Mouse (Mus musculus) liver, postnatal 0 days (tissue): Measurements from ENCODE around the gene Phactr2. TPM values are rescaled to one million over a fixed set of nuclear protein-coding genes. Genes with fewer than 3 reads are reported as not detected.

Experiments
- ATAC-seq: fragments of 200-750 bp; cut with Nextera tagmentation; 2 replicates; pipeline ENCODE4 v1.8.0; 2017; ENCODE audit warnings: mild to moderate bottlenecking, moderate library complexity
- DNase-seq: peaks from one replicate; pipeline ENCODE4 v3.0.0-alpha.2; 2016
- H3K27ac ChIP-seq: fragments of 300-500 bp; sonication (generic); 2 replicates; pipeline ENCODE4 v1.5.1; 2014; ENCODE audit warnings: antibody characterized with exemption, moderate library complexity, mild to moderate bottlenecking, low read depth
- H3K27me3 ChIP-seq: fragments of 300-500 bp; sonication (generic); 2 replicates; pipeline ENCODE4 v1.6.1; 2014; ENCODE audit warnings: low read length, control low read depth, mixed read lengths; ENCODE audit not compliant: insufficient read depth
- H3K36me3 ChIP-seq: fragments of 300-500 bp; sonication (generic); replicated peaks from 2 replicates; pipeline ENCODE4 v1.6.1; 2014; ENCODE audit warnings: mild to moderate bottlenecking, control low read depth, low read length, moderate library complexity, mixed read lengths; ENCODE audit not compliant: insufficient read depth
- H3K4me1 ChIP-seq: fragments of 300-500 bp; sonication (generic); 2 replicates; pipeline ENCODE4 v1.6.1; 2014; ENCODE audit warnings: antibody characterized with exemption, mild to moderate bottlenecking, control low read depth; ENCODE audit not compliant: insufficient read depth
- H3K4me2 ChIP-seq: fragments of 300-500 bp; sonication (generic); 2 replicates; pipeline ENCODE4 v1.6.1; 2014; ENCODE audit warnings: low read depth, mild to moderate bottlenecking, low read length, moderate library complexity, mixed read lengths
- H3K4me3 ChIP-seq: fragments of 300-500 bp; sonication (generic); 2 replicates; pipeline ENCODE4 v1.5.1; 2014; ENCODE audit warnings: low read depth, low read length
- H3K9ac ChIP-seq: fragments of 300-500 bp; sonication (generic); replicated peaks from 2 replicates; pipeline ENCODE4 v1.6.1; 2014; ENCODE audit warnings: mild to moderate bottlenecking, moderate library complexity
- H3K9me3 ChIP-seq: fragments of 300-500 bp; sonication (generic); 2 replicates; pipeline ENCODE4 v1.6.1; 2016; ENCODE audit warnings: mild to moderate bottlenecking, control low read depth, low read length, mixed read lengths
- CTCF ChIP-seq: sonication (generic); IDR thresholded peaks from 2 replicates; pipeline ENCODE4 v1.5.1; 2016; ENCODE audit warnings: antibody characterized with exemption, low read depth
- EP300 ChIP-seq: IDR thresholded peaks from 2 replicates; pipeline ENCODE4 v1.6.1; 2016; ENCODE audit warnings: antibody characterized with exemption, low read depth, mild to moderate bottlenecking
- WGBS: fragments of 180-500 bp; shearing (Covaris S2); extraction: QIAGEN DNeasy Blood & Tissue Kit; methylation state at CpG from one replicate; pipeline ENCODE4 v1.1.7; 2014; ENCODE audit not compliant: insufficient replicate concordance; 5-methylcytosine and 5-hydroxymethylcytosine counted together
- polyA plus RNA-seq: library from polyadenylated mRNA; unstranded; fragments of >200 nt; fragmentation: Nextera tagmentation; extraction: Ambion mirVana; gene quantifications from 2 replicates; pipeline ENCODE4 v1.2.1, GENCODE M21; 2015

Phactr2 gene
- polyA plus RNA-seq, 1 experiment from 2014 or later, result 4.9 TPM

DNA sequence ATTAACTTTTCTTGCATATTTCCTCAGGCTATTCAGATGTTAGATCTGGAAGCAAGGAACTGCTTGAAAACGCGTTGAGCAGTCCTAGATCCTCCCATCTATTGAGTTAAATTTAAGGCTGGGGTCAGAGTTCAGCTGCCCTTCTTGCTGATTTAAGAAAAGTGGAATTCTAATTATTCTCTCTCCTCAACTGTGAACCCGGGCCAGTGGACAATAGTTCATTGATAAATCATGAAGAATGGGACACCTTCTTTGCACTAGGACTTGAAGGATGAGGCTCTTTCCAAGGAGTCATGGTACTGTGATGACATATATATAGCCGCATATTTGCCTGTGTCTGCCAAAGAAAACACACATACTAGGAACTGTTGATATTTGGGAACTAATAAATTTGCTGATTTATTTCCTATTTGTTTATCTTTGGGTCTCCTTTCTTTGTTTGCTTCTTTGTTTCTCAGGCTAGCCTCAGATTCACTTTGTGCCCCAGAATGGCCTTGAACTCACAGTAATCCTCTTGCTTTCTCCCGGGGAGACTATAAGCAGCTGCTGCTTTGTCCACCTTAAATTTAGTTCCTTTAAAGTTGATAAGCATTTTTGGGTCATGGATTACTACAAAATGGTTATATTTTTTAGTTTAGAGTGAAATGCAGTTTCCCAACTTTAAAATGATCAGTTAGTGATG is 127.5 kb downstream of the Phactr2 start:
- Histone ChIP-seq H3K27me3 (no peaks in the 10 kb centered on the region), H3K27ac (no peak overlapping the region), H3K9me3 (no peaks in the 10 kb centered on the region), H3K4me2 (no peak overlapping the region), H3K36me3 (no peaks in the 10 kb centered on the region), H3K4me3 (no peak overlapping the region), H3K4me1 (no peaks in the 10 kb centered on the region), H3K9ac (no peak overlapping the region)
- ATAC-seq, result no peak
- no peak for TF ChIP-seq CTCF
- TF ChIP-seq EP300, result no peak
- no peak for DNase-seq
- 64% methylated on average over 5 of the region's 5 CpGs for WGBS

DNA sequence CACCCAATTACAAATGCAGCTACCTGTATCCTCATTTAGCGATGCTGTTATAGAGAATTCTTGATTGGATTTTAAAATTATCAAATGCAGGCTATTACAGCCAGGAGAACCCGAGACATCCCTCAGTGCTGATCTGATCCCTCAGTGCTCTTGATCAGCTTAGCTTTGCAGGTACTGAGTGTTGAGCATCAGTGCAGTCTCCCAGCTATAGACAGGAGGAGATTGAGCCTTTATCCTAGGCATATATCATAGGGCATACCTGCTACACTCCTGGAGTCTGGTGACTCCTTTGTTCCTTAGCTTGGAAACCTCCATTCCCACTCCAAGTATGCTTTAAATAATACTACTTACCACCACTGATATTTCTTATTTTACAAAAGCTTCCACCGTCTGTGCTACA is 133.6 kb downstream of the Phactr2 start:
- Histone ChIP-seq H3K36me3 (no peaks in the 10 kb centered on the region), H3K9ac (no peak overlapping the region), H3K27ac (no peak overlapping the region), H3K27me3 (no peaks in the 10 kb centered on the region), H3K9me3 (no peaks in the 10 kb centered on the region), H3K4me2 (no peak overlapping the region), H3K4me1 (no peaks in the 10 kb centered on the region), H3K4me3 (no peak overlapping the region)
- no peak for DNase-seq
- WGBS, result 76% methylated on average over 3 of the region's 3 CpGs
- ATAC-seq, result no peak
- TF ChIP-seq EP300, result no peak
- no peak for TF ChIP-seq CTCF

DNA sequence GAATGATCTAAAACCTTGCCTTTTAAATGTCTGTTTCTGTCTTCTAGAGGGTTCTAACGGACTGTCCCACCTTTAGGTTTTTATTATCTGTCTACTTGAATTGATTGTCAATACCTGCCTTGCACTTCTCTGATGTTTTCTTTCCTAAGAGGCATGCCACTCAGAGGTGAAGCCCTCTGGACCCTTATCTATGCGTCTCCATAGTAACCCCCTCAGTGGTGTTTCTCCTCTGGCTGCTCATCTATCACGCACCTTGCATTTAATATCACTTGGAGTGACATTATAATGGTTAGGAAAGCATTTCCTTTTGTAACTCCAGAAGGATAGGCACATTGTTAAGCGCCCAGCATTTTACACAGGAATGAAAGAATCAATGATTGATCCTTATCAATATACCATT is 137.2 kb downstream of the Phactr2 start:
- Histone ChIP-seq H3K27ac (no peak overlapping the region), H3K27me3 (no peaks in the 10 kb centered on the region), H3K4me3 (no peak overlapping the region), H3K4me2 (no peak overlapping the region), H3K9ac (no peak overlapping the region), H3K4me1 (no peaks in the 10 kb centered on the region), H3K36me3 (no peaks in the 10 kb centered on the region), H3K9me3 (no peaks in the 10 kb centered on the region)
- DNase-seq, result no peak
- ATAC-seq, result no peak
- WGBS, result 62% methylated on average over 4 of the region's 4 CpGs
- TF ChIP-seq CTCF (no peak), EP300 (no peak)

DNA sequence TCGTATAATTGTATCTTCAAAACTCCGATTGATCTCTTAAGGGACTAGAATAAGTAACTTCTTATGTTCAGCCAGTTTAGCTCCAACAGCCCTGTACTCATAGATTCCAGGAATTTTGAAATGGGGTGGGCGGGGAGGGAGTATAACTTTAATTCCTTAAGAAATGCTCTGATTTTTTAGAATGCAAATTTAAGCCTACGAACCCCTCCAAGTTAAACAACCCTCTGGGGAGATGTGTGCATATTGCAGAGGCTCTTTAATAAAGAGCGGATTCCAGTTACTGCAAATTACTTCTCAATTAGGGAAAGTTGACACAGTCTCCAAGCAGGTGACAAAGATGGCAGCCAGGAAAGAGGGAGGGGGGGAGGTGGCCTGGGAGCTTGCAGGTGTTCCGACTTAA is 138.4 kb downstream of the Phactr2 start:
- DNase-seq (no peak), ATAC-seq (no peak)
- H3K36me3 ChIP-seq, result no peaks in the 10 kb centered on the region
- no peak overlapping the region for H3K9ac ChIP-seq
- H3K27ac ChIP-seq, result no peak overlapping the region
- H3K27me3 ChIP-seq, result no peaks in the 10 kb centered on the region
- no peak overlapping the region for H3K4me2 ChIP-seq
- H3K4me3 ChIP-seq, result no peak overlapping the region
- TF ChIP-seq EP300, result no peak
- TF ChIP-seq CTCF, result no peak
- H3K9me3 ChIP-seq, result no peaks in the 10 kb centered on the region
- H3K4me1 ChIP-seq, result no peaks in the 10 kb centered on the region
- WGBS, result 76% methylated on average over 6 of the region's 6 CpGs

DNA sequence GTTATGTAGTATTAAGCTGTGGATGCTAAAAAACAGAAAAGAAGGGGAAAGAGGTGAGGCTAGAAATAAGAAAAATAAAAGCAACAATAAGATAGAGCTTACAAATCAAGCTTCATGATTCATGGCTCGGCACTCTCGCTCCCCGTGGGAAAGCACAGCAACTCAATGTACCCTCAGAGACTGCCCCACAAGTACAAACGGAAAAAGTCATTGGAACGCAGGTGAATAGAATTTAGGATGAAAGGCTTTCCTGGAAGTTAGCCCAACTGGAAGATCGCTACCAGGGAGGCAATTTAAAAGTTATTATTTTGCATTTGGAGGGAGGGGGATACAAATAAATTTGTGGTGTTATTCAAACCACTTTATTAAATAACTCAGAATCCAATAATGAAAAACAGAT is 138.9 kb downstream of the Phactr2 start:
- no peak for ATAC-seq
- Histone ChIP-seq H3K9ac (no peak overlapping the region), H3K36me3 (no peaks in the 10 kb centered on the region), H3K9me3 (no peaks in the 10 kb centered on the region), H3K4me2 (no peak overlapping the region), H3K4me3 (no peak overlapping the region), H3K4me1 (no peaks in the 10 kb centered on the region), H3K27ac (no peak overlapping the region), H3K27me3 (no peaks in the 10 kb centered on the region)
- TF ChIP-seq CTCF, result no peak
- TF ChIP-seq EP300, result no peak
- no peak for DNase-seq
- 71% methylated on average over 6 of the region's 6 CpGs for WGBS

DNA sequence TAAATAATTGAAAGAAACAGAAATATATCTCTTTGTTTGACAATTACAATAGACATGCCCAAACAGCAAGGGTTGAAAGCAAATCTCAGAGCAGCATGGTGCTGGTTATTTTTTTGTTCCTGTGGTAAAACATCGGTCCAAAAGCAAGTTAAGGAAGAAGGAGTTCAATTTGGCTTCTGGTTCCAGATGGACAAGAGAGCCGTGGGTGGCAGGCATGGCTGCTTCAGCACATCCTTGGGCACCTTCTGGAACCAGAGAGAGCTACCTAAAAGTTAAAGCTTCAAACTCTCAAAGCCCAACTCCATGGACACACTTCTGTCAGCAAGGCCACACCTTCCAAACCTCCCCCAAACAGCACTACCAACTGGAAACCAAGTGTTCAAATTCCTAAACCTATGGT is 140.4 kb downstream of the Phactr2 start:
- no peak overlapping the region for H3K4me2 ChIP-seq
- no peak overlapping the region for H3K9ac ChIP-seq
- ATAC-seq, result no peak
- H3K27me3 ChIP-seq, result no peaks in the 10 kb centered on the region
- TF ChIP-seq CTCF, result no peak
- no peak for TF ChIP-seq EP300
- no peaks in the 10 kb centered on the region for H3K4me1 ChIP-seq
- DNase-seq, result no peak
- H3K9me3 ChIP-seq, result no peaks in the 10 kb centered on the region
- WGBS, result 65% methylated on average over 2 of the region's 2 CpGs
- H3K4me3 ChIP-seq, result no peak overlapping the region
- H3K36me3 ChIP-seq, result no peaks in the 10 kb centered on the region
- no peak overlapping the region for H3K27ac ChIP-seq
